Mouse (Mus musculus) cerebellum, adult 9-11 months (tissue): ENCODE results near the gene Mesd.
A peak's percentile ranks its signal among the peaks of the same experiment; 100 is the strongest.

Source experiments
- DNase-seq: peaks from one replicate; pipeline ENCODE4 v3.0.0; 2022

The Mesd gene

GRCm38 (mm10) chr7:83884021-83884658, at the start of gene Mesd, which contains the start of gene Tlnrd1:
Mesd (plus strand) TSS chr7:83884466.
Tlnrd1 (minus strand) TSS chr7:83884305.
- DNase-seq = peak; percentile 93

- DNase-seq = no peak
Observed at GRCm38 (mm10) chr7:83838525-83839224, 45.6 kb upstream of the Mesd start.

GRCm38 (mm10) chr7:83840076-83840475, 44.2 kb upstream of the Mesd start:
- no peak for DNase-seq

GRCm38 (mm10) chr7:83842486-83843259, 41.6 kb upstream of the Mesd start:
- DNase-seq = no peak

GRCm38 (mm10) chr7:83844807-83845206, 39.5 kb upstream of the Mesd start:
- DNase-seq = no peak

- no peak for DNase-seq
Observed at GRCm38 (mm10) chr7:83847187-83848075, 36.8 kb upstream of the Mesd start.

- DNase-seq = no peak
Observed at GRCm38 (mm10) chr7:83851569-83852380, 32.5 kb upstream of the Mesd start.

- no peak for DNase-seq
Observed at GRCm38 (mm10) chr7:83852381-83853380, 31.6 kb upstream of the Mesd start.

GRCm38 (mm10) chr7:83855203-83855602, 29.1 kb upstream of the Mesd start:
- no peak for DNase-seq

- no peak for DNase-seq
Observed at GRCm38 (mm10) chr7:83856353-83857207, 27.7 kb upstream of the Mesd start.

- no peak for DNase-seq
Observed at GRCm38 (mm10) chr7:83857208-83857488, 27.1 kb upstream of the Mesd start.

GRCm38 (mm10) chr7:83857921-83858320, 26.3 kb upstream of the Mesd start:
- DNase-seq = no peak

GRCm38 (mm10) chr7:83859378-83860083, 24.7 kb upstream of the Mesd start:
- no peak for DNase-seq

GRCm38 (mm10) chr7:83863554-83863953, 20.7 kb upstream of the Mesd start:
- DNase-seq = no peak

GRCm38 (mm10) chr7:83868200-83868599, 16.1 kb upstream of the Mesd start:
- no peak for DNase-seq

GRCm38 (mm10) chr7:83869839-83870543, 14.3 kb upstream of the Mesd start:
- DNase-seq = no peak

- no peak for DNase-seq
Observed at GRCm38 (mm10) chr7:83877088-83877487, 7.2 kb upstream of the Mesd start.

- DNase-seq = no peak
Observed at GRCm38 (mm10) chr7:83878676-83879448, 5.4 kb upstream of the Mesd start.
